Mouse (Mus musculus): ENCODE data around the gene AC170998.1. TPM values are rescaled to one million over a fixed set of nuclear protein-coding genes. Genes with fewer than 3 reads are reported as not detected.
"Not testable (repeated sequence)": the region's sequence is repeated elsewhere in the genome, so short reads cannot be mapped to it uniquely, and the experiment has no call there.

AC170998.1 gene
- polyA plus RNA-seq, 1 experiment from 2014 or later = 3.3 TPM

- Histone ChIP-seq H3K9me3 (ENCODE audit: control insufficient read depth, low read length) (no peaks in the 10 kb centered on the region), H3K27me3 (ENCODE audit: control insufficient read depth, insufficient read depth, low read length) (no peaks in the 10 kb centered on the region), H3K4me3 (ENCODE audit: low read length) (no peak overlapping the region), H3K27ac (ENCODE audit: low read depth, low read length) (no peak overlapping the region), H3K36me3 (ENCODE audit: control insufficient read depth, insufficient read depth, low read length) (no peaks in the 10 kb centered on the region), H3K4me2 (replicated peaks; ENCODE audit: low read depth, low read length) (no peak overlapping the region), H3K4me1 (ENCODE audit: control insufficient read depth, insufficient read depth, low read length) (no peaks in the 10 kb centered on the region), H3K9ac (ENCODE audit: low read depth, low read length) (no peak overlapping the region)
- WGBS = 18% methylated on average over 3 of the region's 3 CpGs
- 0 out of 2 replicates have a peak, but pooled peaks have one; percentile 24 for ATAC-seq (ENCODE audit: low FRiP score, low TSS enrichment)
Observed at GRCm38 (mm10) chr17:28761871-28762270, 36.0 kb downstream of the AC170998.1 start.

DNA sequence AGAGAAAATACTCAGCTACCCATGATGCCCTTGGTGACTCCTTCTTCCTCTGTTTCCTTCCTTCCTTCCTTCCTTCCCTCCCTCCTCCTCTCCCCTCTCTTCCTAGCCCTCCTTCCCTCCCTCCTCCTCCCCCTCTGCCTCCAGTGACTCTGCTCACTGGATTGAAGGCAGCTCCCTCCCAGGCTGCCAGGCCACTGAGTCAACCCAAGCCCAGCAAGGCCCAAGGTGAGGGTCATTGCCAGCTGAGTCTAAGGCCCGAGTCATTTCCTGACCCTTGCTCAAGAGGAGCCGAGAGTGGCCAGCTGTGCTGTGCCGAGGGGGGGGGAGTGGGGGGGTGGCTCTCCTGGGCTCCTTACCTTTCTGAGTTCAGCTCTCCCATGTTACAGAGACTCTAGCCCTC is 40.3 kb downstream of the AC170998.1 start:
- Histone ChIP-seq H3K27ac (ENCODE audit: low read depth, low read length) (no peak overlapping the region), H3K9ac (ENCODE audit: low read depth, low read length) (no peak overlapping the region), H3K4me3 (ENCODE audit: low read length) (no peak overlapping the region), H3K4me1 (ENCODE audit: control insufficient read depth, insufficient read depth, low read length) (peaks cover 9% of the 10 kb centered on the region; the same call in 1 of the 2 replicates), H3K4me2 (replicated peaks; ENCODE audit: low read depth, low read length) (no peak overlapping the region), H3K9me3 (ENCODE audit: control insufficient read depth, low read length) (no peaks in the 10 kb centered on the region), H3K27me3 (ENCODE audit: control insufficient read depth, insufficient read depth, low read length) (peaks cover 12% of the 10 kb centered on the region), H3K36me3 (ENCODE audit: control insufficient read depth, insufficient read depth, low read length) (no peaks in the 10 kb centered on the region)
- WGBS = 53% methylated on average over 3 of the region's 3 CpGs
- ATAC-seq (ENCODE audit: low FRiP score, low TSS enrichment) = no peak

DNA sequence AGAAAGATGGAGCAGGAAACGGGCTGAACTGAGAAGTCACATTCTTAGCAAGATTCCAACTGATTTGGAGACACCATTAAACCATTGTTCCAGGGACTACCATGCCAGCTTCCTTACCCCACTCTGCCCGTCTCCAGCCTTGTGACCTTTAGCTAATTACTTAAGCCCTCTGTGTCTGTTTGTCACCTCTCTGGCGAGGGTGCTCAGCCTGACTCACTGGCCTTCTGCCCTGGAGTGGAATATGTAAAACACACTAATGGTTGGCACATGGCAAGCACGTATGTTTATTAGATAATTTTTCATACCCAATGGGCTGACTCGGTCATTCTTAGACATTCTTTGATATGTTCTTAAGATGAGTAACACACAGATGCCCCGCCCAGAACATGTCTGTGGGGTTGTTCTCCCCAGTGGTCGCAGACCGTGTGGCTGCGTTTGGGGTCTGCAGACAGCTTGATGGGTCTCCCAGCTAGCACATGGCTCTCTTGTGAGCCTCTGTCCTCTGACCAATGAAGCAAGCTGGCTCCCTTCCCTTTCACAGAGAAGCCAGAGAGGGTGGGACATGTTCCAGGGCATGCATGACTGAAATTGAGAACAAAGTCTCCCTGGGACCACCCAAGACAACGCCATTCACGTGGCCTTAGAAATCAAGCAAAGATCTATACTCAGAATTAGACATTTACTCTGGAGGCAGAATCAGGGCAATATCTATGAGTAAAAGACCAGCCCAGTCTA is 41.1 kb downstream of the AC170998.1 start:
- Histone ChIP-seq H3K27ac (ENCODE audit: low read depth, low read length) (no peak overlapping the region), H3K9me3 (ENCODE audit: control insufficient read depth, low read length) (no peaks in the 10 kb centered on the region), H3K4me1 (ENCODE audit: control insufficient read depth, insufficient read depth, low read length) (peaks cover 9% of the 10 kb centered on the region; the same call in 1 of the 2 replicates), H3K4me2 (replicated peaks; ENCODE audit: low read depth, low read length) (no peak overlapping the region), H3K36me3 (ENCODE audit: control insufficient read depth, insufficient read depth, low read length) (no peaks in the 10 kb centered on the region), H3K27me3 (ENCODE audit: control insufficient read depth, insufficient read depth, low read length) (peaks cover 12% of the 10 kb centered on the region), H3K9ac (ENCODE audit: low read depth, low read length) (no peak overlapping the region), H3K4me3 (ENCODE audit: low read length) (no peak overlapping the region)
- WGBS = 74% methylated on average over 11 of the region's 11 CpGs
- no peak for ATAC-seq (ENCODE audit: low FRiP score, low TSS enrichment)

DNA sequence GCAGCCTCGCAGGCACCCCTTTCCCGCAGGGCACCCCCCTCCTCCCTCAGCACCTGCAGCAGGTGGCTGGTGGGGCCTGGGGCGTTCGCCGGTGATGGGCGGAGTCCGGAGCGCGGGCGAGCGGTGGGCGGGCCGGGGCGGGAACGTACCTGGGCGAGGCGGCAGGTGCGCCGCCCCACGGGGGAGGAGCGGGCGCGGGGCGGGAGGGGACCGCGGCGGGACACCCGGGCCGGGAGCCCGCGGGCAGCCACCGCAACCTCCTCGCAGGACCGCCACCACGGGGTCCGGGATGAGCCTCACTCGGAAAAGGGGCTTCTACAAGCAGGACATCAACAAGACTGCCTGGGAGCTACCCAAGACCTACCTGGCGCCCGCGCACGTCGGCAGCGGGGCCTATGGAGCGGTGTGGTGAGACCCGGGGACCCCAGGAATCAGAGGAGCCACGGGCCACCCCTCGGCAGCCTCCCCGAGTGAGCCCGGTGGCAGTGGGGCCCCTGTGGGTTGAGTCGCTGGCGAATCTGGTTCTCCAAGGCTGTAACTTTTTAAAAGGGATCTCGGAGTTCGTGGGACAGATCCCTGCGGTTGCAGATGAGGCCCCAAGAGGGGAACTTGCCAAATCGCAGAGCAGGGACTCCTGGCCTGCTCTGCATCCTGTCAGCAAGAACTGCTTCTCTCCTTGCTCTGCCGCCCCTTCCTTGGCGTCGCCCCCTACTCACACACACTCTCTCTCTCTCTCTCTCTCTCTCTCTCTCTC is 43.4 kb downstream of the AC170998.1 start, which contains the start of gene Mapk13:
TSS of gene Mapk13 (plus strand) at position 177 of the 754 bp plus-strand sequence.
- H3K27ac ChIP-seq (ENCODE audit: low read depth, low read length) = peak within 1 kb of the TSS; percentile 42; the same call in 1 of the 2 replicates
- H3K4me3 ChIP-seq (ENCODE audit: low read length) = peak within 1 kb of the TSS; percentile 54
- no peaks in the 10 kb centered on the region for H3K36me3 ChIP-seq (ENCODE audit: control insufficient read depth, insufficient read depth, low read length)
- no peaks in the 10 kb centered on the region for H3K9me3 ChIP-seq (ENCODE audit: control insufficient read depth, low read length)
- peaks cover 12% of the 10 kb centered on the region for H3K27me3 ChIP-seq (ENCODE audit: control insufficient read depth, insufficient read depth, low read length)
- peak within 1 kb of the TSS; percentile 80 for H3K4me2 ChIP-seq (replicated peaks; ENCODE audit: low read depth, low read length)
- peak; percentile 32; the same call in 1 of the 2 replicates for ATAC-seq (ENCODE audit: low FRiP score, low TSS enrichment)
- WGBS = under 1% methylated on average over 37 of the region's 58 CpGs
- peak within 1 kb of the TSS; percentile 62 for H3K9ac ChIP-seq (ENCODE audit: low read depth, low read length)
- H3K4me1 ChIP-seq (ENCODE audit: control insufficient read depth, insufficient read depth, low read length) = peaks cover 9% of the 10 kb centered on the region; the same call in 1 of the 2 replicates

DNA sequence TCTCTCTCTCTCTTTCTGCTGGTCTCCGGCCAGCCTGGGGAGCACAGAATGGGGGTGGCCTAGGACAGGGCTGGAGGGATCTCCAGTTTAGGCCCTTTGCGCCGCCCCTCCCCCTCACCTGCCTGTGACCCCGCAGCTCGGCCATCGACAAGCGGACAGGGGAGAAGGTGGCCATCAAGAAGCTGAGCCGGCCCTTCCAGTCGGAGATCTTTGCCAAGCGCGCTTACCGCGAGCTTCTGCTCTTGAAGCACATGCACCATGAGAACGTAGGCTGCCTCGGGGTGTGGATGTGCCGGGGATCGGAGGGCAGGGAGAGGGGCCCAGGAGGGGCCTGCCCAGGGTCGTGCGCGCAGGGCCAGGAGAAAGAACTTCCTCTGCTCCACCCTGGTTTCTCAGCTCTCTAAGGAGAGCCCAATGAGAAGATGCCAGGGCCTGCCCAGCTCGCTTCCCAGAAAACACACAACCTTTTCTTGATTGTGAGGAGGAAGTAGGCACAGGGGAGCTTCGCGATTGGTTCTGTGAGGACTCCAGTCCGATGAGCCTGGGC is 44.1 kb downstream of the AC170998.1 start:
- Histone ChIP-seq H3K27ac (ENCODE audit: low read depth, low read length) (peak overlapping the region; percentile 11; the same call in 1 of the 2 replicates), H3K9me3 (ENCODE audit: control insufficient read depth, low read length) (no peaks in the 10 kb centered on the region), H3K9ac (ENCODE audit: low read depth, low read length) (peak overlapping the region; percentile 62), H3K27me3 (ENCODE audit: control insufficient read depth, insufficient read depth, low read length) (peaks cover 12% of the 10 kb centered on the region), H3K4me3 (ENCODE audit: low read length) (peak overlapping the region; percentile 54), H3K36me3 (ENCODE audit: control insufficient read depth, insufficient read depth, low read length) (no peaks in the 10 kb centered on the region), H3K4me2 (replicated peaks; ENCODE audit: low read depth, low read length) (peak overlapping the region; percentile 80), H3K4me1 (ENCODE audit: control insufficient read depth, insufficient read depth, low read length) (peaks cover 9% of the 10 kb centered on the region; the same call in 1 of the 2 replicates)
- ATAC-seq (ENCODE audit: low FRiP score, low TSS enrichment) = peak; percentile 53
- 3% methylated on average over 24 of the region's 24 CpGs for WGBS

DNA sequence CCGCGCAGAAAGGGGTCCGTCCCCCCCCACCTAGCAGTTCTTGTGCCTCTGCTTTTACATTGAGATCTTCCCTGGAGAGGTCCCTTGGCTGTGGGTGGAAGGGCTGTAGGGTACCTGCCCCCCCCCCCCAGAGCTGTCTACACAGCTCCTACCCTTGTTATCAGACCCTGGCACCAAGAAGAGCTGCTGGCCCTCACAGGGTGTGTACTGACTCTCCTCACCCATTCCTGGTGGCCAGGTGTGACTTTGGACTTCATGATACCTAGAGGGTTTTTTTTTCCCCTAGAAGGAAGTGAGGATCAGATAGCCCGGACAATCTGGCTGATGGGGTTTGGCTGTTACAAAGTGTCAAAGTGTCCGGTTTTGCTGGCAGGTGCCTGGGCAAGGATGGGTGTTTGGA is 45.4 kb downstream of the AC170998.1 start:
- Histone ChIP-seq H3K4me3 (ENCODE audit: low read length) (no peak overlapping the region), H3K4me2 (replicated peaks; ENCODE audit: low read depth, low read length) (no peak overlapping the region), H3K9ac (ENCODE audit: low read depth, low read length) (no peak overlapping the region), H3K4me1 (ENCODE audit: control insufficient read depth, insufficient read depth, low read length) (peaks cover 9% of the 10 kb centered on the region; the same call in 1 of the 2 replicates), H3K27ac (ENCODE audit: low read depth, low read length) (no peak overlapping the region), H3K36me3 (ENCODE audit: control insufficient read depth, insufficient read depth, low read length) (no peaks in the 10 kb centered on the region), H3K27me3 (ENCODE audit: control insufficient read depth, insufficient read depth, low read length) (peaks cover 12% of the 10 kb centered on the region), H3K9me3 (ENCODE audit: control insufficient read depth, low read length) (no peaks in the 10 kb centered on the region)
- no peak for ATAC-seq (ENCODE audit: low FRiP score, low TSS enrichment)
- 87% methylated on average over 5 of the region's 5 CpGs for WGBS

GRCm38 (mm10) chr17:28774303-28774702 is 48.4 kb downstream of the AC170998.1 start:
- not testable (repeated sequence) for ATAC-seq (ENCODE audit: low FRiP score, low TSS enrichment); H3K27ac ChIP-seq (ENCODE audit: low read depth, low read length); H3K9ac ChIP-seq (ENCODE audit: low read depth, low read length); H3K9me3 ChIP-seq (ENCODE audit: control insufficient read depth, low read length); H3K4me1 ChIP-seq (ENCODE audit: control insufficient read depth, insufficient read depth, low read length); H3K4me3 ChIP-seq (ENCODE audit: low read length); H3K36me3 ChIP-seq (ENCODE audit: control insufficient read depth, insufficient read depth, low read length); H3K4me2 ChIP-seq (replicated peaks; ENCODE audit: low read depth, low read length); H3K27me3 ChIP-seq (ENCODE audit: control insufficient read depth, insufficient read depth, low read length)
- 97% methylated on average over 8 of the region's 9 CpGs for WGBS

- no peak for ATAC-seq (ENCODE audit: low FRiP score, low TSS enrichment)
- no peak overlapping the region for H3K9ac ChIP-seq (ENCODE audit: low read depth, low read length)
- 79% methylated on average over 4 of the region's 4 CpGs for WGBS
Observed at GRCm38 (mm10) chr17:28775161-28775560, 49.3 kb downstream of the AC170998.1 start.

More at GRCm38 (mm10) chr17:28775161-28775560, 49.3 kb downstream of the AC170998.1 start:
- Histone ChIP-seq H3K36me3 (ENCODE audit: control insufficient read depth, insufficient read depth, low read length) (peaks cover 3% of the 10 kb centered on the region; the same call in 1 of the 2 replicates), H3K4me3 (ENCODE audit: low read length) (no peak overlapping the region), H3K4me2 (replicated peaks; ENCODE audit: low read depth, low read length) (no peak overlapping the region), H3K27ac (ENCODE audit: low read depth, low read length) (no peak overlapping the region), H3K4me1 (ENCODE audit: control insufficient read depth, insufficient read depth, low read length) (peaks cover 5% of the 10 kb centered on the region; the same call in 1 of the 2 replicates), H3K27me3 (ENCODE audit: control insufficient read depth, insufficient read depth, low read length) (no peaks in the 10 kb centered on the region), H3K9me3 (ENCODE audit: control insufficient read depth, low read length) (no peaks in the 10 kb centered on the region)
